Mouse (Mus musculus) cerebellum, adult (tissue): ENCODE results near the gene Arsa.

Experiments
- ATAC-seq: cut with Nextera tagmentation; 2 replicates; pipeline ENCODE4 v1.9.2; 2017; ENCODE audit warnings: mild to moderate bottlenecking, moderate library complexity, mixed read lengths; ENCODE audit not compliant: insufficient number of reproducible peaks, low FRiP score, low TSS enrichment

The Arsa gene

GRCm38 (mm10) chr15:89424621-89425020 lies 52.6 kb downstream of the Arsa start:
- no peak for ATAC-seq
